Mouse (Mus musculus): ENCODE results near the gene Slc26a11.

GRCm38 (mm10) chr11:119407977-119408376, 52.6 kb downstream of the Slc26a11 start:
- TF ChIP-seq CTCF (IDR thresholded peaks at IDR 0.05; ENCODE audit: borderline replicate concordance, control insufficient read depth, extremely low read depth, insufficient read depth, low read length, poor library complexity) (no peak), POLR2A (IDR thresholded peaks at IDR 0.05; ENCODE audit: control insufficient read depth, extremely low read depth, insufficient read depth, low read length, poor library complexity) (no peak)

Measured in thymus, adult 2 months (tissue).